Mouse (Mus musculus) retina, postnatal 1 day (tissue): ENCODE data around the gene Gm7942.
"Not testable (repeated sequence)": the region's sequence is repeated elsewhere in the genome, so short reads cannot be mapped to it uniquely, and the experiment has no call there.

Source experiments
- DNase-seq: peaks from one replicate; pipeline ENCODE4 v3.0.0-alpha.2; 2012

Gm7942 gene

DNA sequence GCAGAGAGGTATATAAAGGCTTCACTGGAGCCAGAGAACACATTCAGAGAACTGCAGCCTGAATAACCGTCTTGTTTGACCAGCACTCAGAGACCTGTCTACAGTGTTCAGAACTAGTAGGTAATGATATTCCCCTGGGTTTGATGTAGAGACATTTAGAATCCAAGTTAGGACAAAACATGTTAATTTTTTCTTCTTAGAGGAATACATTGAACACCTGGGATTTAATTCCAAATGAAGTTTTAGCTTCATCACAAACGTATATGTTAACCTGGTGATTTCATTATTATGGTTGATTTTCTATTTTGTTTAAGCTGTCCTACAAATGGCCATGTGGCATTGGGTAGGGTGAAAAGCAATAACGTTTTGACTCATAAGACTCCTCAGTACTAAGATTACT lies at the start of gene Gm7942:
TSS of gene Gm7942 (plus strand) at position 301 of the 400 bp plus-strand sequence.
- not testable (repeated sequence) for DNase-seq
